Mouse (Mus musculus) hindbrain, embryonic 16.5 days (tissue): ENCODE measurements around the gene Ppp2r5e. TPM values are rescaled to one million over a fixed set of nuclear protein-coding genes. Genes with fewer than 3 reads are reported as not detected.

Source experiments
- ATAC-seq: fragments of 200-750 bp; cut with Nextera tagmentation; 2 replicates; pipeline ENCODE4 v1.8.0; 2017; ENCODE audit warnings: moderate TSS enrichment, moderate library complexity
- H3K27ac ChIP-seq: fragments of 300-500 bp; sonication (generic); 2 replicates; pipeline ENCODE4 v1.5.1; 2014; ENCODE audit warnings: low read depth, mild to moderate bottlenecking, control low read depth, low read length, moderate library complexity
- H3K27me3 ChIP-seq: fragments of 300-500 bp; sonication (generic); replicated peaks from 2 replicates; pipeline ENCODE4 v1.6.1; 2014; ENCODE audit warnings: low read length; ENCODE audit not compliant: control insufficient read depth, insufficient read depth
- H3K36me3 ChIP-seq: fragments of 300-500 bp; sonication (generic); 2 replicates; pipeline ENCODE4 v1.6.1; 2014; ENCODE audit warnings: mild to moderate bottlenecking, low read length, moderate library complexity, mixed read lengths; ENCODE audit not compliant: control insufficient read depth, insufficient read depth
- H3K4me1 ChIP-seq: fragments of 300-500 bp; sonication (generic); 2 replicates; pipeline ENCODE4 v1.6.1; 2014; ENCODE audit warnings: low read depth, low read length; ENCODE audit not compliant: control insufficient read depth, insufficient read depth
- H3K4me2 ChIP-seq: fragments of 300-500 bp; sonication (generic); 2 replicates; pipeline ENCODE4 v1.6.1; 2014; ENCODE audit warnings: mild to moderate bottlenecking, low read length, control low read depth, moderate library complexity
- H3K4me3 ChIP-seq: fragments of 300-500 bp; sonication (generic); 2 replicates; pipeline ENCODE4 v1.5.1; 2014; ENCODE audit warnings: mild to moderate bottlenecking, low read length, control low read depth, moderate library complexity
- H3K9ac ChIP-seq: fragments of 300-500 bp; sonication (generic); 2 replicates; pipeline ENCODE4 v1.6.1; 2014; ENCODE audit warnings: low read depth, mild to moderate bottlenecking, control low read depth, low read length, moderate library complexity
- H3K9me3 ChIP-seq: fragments of 300-500 bp; sonication (generic); 2 replicates; pipeline ENCODE4 v1.6.1; 2014; ENCODE audit warnings: mild to moderate bottlenecking, low read length, moderate library complexity; ENCODE audit not compliant: control insufficient read depth
- WGBS: fragments of 180-500 bp; shearing (Covaris S2); extraction: QIAGEN DNeasy Blood & Tissue Kit; methylation state at CpG from one replicate; pipeline ENCODE4 v1.1.7; 2014; 5-methylcytosine and 5-hydroxymethylcytosine counted together
- polyA plus RNA-seq: library from polyadenylated mRNA; unstranded; fragments of >200 nt; fragmentation: Nextera tagmentation; extraction: Ambion mirVana; gene quantifications from 2 replicates; pipeline ENCODE4 v1.2.1, GENCODE M21; 2015

Ppp2r5e gene
- polyA plus RNA-seq, 1 experiment from 2014 or later, result 14.5 TPM

GRCm38 (mm10) chr12:75536566-75536965 lies 59.5 kb downstream of the Ppp2r5e start:
- peak; percentile 49 for ATAC-seq
- 64% methylated on average over 7 of the region's 7 CpGs for WGBS
- H3K9me3 ChIP-seq, result no peaks in the 10 kb centered on the region

GRCm38 (mm10) chr12:75533145-75533544 lies 62.9 kb downstream of the Ppp2r5e start:
- Histone ChIP-seq H3K4me2 (no peak overlapping the region), H3K9me3 (no peaks in the 10 kb centered on the region), H3K36me3 (no peaks in the 10 kb centered on the region), H3K27me3 (no peaks in the 10 kb centered on the region), H3K9ac (no peak overlapping the region), H3K27ac (no peak overlapping the region), H3K4me3 (no peak overlapping the region), H3K4me1 (peaks cover 8% of the 10 kb centered on the region)
- no peak for ATAC-seq

More at GRCm38 (mm10) chr12:75536566-75536965, 59.5 kb downstream of the Ppp2r5e start:
- Histone ChIP-seq H3K9ac (no peak overlapping the region), H3K27me3 (no peaks in the 10 kb centered on the region), H3K4me1 (peaks cover 4% of the 10 kb centered on the region), H3K4me2 (no peak overlapping the region), H3K27ac (no peak overlapping the region), H3K36me3 (no peaks in the 10 kb centered on the region), H3K4me3 (no peak overlapping the region)

DNA sequence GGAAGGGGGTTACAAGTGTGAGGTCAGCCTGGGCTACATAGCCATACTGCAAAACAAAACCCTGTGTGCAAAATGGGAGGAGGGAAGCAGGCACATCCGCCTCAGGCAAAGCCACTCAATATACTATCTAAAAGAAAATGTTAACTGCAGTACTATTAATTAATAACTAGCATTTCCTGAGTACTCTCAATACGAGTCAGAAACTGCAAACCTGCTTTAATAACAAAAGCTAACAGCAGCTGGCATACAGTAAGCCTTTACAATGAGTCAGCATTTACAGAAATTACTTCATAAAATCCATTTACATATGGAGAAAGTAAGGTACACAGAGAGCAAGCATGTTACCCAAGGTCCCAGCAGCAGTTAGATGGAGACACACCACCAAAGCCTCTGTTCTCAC lies 64.2 kb downstream of the Ppp2r5e start:
- no peaks in the 10 kb centered on the region for H3K36me3 ChIP-seq
- no peak overlapping the region for H3K27ac ChIP-seq
- peaks cover 4% of the 10 kb centered on the region; the same call in 1 of the 2 replicates for H3K4me1 ChIP-seq
- no peak overlapping the region for H3K4me3 ChIP-seq
- ATAC-seq, result no peak
- WGBS, result 73% methylated on average over 2 of the region's 2 CpGs
- H3K9me3 ChIP-seq, result no peaks in the 10 kb centered on the region
- no peak overlapping the region for H3K9ac ChIP-seq
- H3K4me2 ChIP-seq, result no peak overlapping the region
- H3K27me3 ChIP-seq, result no peaks in the 10 kb centered on the region

DNA sequence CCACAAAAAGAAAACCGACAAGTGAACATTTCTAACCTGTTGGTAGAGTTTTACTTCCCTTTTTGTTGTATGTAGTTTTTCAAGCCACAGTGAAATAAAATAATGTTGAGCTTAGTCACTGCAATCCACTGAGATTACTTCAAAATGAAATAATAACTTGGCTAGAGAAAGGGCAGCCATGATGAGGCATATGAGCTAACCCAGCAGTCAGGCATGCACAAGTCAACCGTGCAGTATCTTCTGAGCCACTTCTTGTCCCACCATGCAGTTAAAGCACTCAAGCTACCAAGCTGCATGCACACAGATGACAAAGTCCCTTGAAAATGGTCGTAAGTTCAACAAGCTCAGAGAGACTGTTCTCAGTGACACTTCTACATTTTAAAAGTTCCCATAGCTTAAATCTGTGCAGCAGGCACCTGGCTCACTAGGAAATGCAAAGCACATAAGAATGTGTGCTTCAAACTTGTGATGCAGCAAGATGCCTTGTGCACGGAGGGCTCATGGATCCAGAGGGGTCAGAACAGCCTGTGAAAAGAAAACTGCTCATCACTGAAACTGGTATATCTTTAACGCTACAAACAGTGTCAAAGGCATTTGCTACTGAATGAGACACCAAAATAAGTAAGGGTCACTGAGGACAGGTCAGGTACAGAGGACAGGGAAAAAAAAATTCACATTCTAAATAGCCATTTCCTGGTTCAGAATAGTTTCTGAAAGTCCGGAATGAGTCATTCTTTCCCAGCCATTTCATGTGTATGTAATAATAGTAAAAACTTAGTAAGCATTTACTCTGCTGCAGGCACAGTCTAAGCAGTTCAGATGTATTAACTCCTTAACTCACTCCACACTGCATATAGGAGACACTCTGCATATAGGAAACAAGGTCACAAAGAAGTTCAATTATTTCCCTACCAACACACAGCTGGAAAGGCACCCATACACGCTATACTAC lies 66.9 kb downstream of the Ppp2r5e start:
- Histone ChIP-seq H3K9ac (no peak overlapping the region), H3K36me3 (no peaks in the 10 kb centered on the region), H3K9me3 (no peaks in the 10 kb centered on the region), H3K4me1 (peaks cover 4% of the 10 kb centered on the region; the same call in 1 of the 2 replicates), H3K27ac (no peak overlapping the region), H3K4me3 (no peak overlapping the region), H3K4me2 (no peak overlapping the region), H3K27me3 (no peaks in the 10 kb centered on the region)
- ATAC-seq, result no peak
- 83% methylated on average over 7 of the region's 7 CpGs for WGBS

GRCm38 (mm10) chr12:75528300-75528699 lies 67.7 kb downstream of the Ppp2r5e start:
- no peak overlapping the region for H3K4me2 ChIP-seq
- H3K9me3 ChIP-seq, result no peaks in the 10 kb centered on the region
- 76% methylated on average over 1 of the region's 1 CpGs for WGBS
- no peak overlapping the region for H3K9ac ChIP-seq
- peaks cover 4% of the 10 kb centered on the region; the same call in 1 of the 2 replicates for H3K4me1 ChIP-seq
- ATAC-seq, result no peak
- H3K27me3 ChIP-seq, result no peaks in the 10 kb centered on the region
- H3K27ac ChIP-seq, result no peak overlapping the region
- no peak overlapping the region for H3K4me3 ChIP-seq
- no peaks in the 10 kb centered on the region for H3K36me3 ChIP-seq

- no peak overlapping the region for H3K27ac ChIP-seq
- no peak for ATAC-seq
Observed at GRCm38 (mm10) chr12:75524199-75524598, 71.8 kb downstream of the Ppp2r5e start.

DNA sequence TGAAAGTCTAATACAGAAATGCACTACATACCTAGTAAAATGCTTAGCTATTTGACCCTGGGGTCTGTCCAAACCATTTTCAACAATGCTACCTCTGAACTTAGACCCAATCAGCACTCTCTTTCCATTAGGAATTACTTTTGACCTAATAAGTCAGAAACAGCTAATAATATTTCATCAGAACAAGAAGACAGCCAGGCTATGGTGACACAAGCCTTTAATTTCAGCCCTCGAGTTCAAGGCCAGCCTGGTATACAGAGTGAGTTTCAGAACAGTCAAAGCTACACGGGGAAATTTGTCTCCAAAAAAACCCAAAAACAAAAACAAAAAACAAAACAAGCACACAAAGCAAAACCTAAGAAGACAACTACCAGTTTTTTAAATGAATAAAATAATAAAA lies 73.1 kb downstream of the Ppp2r5e start:
- ATAC-seq, result no peak
- 85% methylated on average over 2 of the region's 2 CpGs for WGBS
- H3K4me2 ChIP-seq, result no peak overlapping the region

More at GRCm38 (mm10) chr12:75524199-75524598, 71.8 kb downstream of the Ppp2r5e start:
- Histone ChIP-seq H3K27me3 (no peaks in the 10 kb centered on the region), H3K4me2 (no peak overlapping the region), H3K9me3 (no peaks in the 10 kb centered on the region), H3K36me3 (no peaks in the 10 kb centered on the region), H3K4me1 (peaks cover 5% of the 10 kb centered on the region), H3K9ac (no peak overlapping the region), H3K4me3 (no peak overlapping the region)
- 86% methylated on average over 3 of the region's 3 CpGs for WGBS

GRCm38 (mm10) chr12:75522360-75522759 lies 73.7 kb downstream of the Ppp2r5e start:
- no peak for ATAC-seq
- H3K27me3 ChIP-seq, result no peaks in the 10 kb centered on the region
- no peak overlapping the region for H3K4me2 ChIP-seq
- H3K4me3 ChIP-seq, result no peak overlapping the region
- WGBS, result 98% methylated on average over 2 of the region's 2 CpGs
- no peaks in the 10 kb centered on the region for H3K36me3 ChIP-seq
- no peak overlapping the region for H3K9ac ChIP-seq
- H3K4me1 ChIP-seq, result peaks cover 5% of the 10 kb centered on the region
- no peaks in the 10 kb centered on the region for H3K9me3 ChIP-seq
- H3K27ac ChIP-seq, result no peak overlapping the region

More for the DNA sequence above, 73.1 kb downstream of the Ppp2r5e start:
- Histone ChIP-seq H3K27ac (no peak overlapping the region), H3K4me1 (peaks cover 5% of the 10 kb centered on the region), H3K9me3 (no peaks in the 10 kb centered on the region), H3K4me3 (no peak overlapping the region), H3K9ac (no peak overlapping the region), H3K36me3 (no peaks in the 10 kb centered on the region), H3K27me3 (no peaks in the 10 kb centered on the region)

DNA sequence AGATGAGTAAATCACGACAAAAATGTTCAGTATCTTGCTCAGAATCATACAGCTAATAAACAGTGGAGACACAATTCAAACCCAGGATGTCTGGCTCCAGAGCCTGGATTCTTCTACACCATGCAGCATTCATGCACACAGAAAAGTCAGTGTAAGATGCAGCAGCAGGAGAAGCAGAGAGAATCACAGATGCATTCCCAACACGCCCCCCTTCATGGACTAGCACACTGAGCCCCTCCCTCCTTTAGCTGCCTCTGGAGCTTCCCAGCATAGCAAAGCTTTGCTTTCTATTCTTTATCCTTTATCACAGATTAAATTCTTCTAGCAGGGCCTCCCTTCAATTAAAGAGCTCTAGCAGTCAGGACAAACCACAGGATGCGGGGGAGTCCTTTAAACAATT lies 75.7 kb downstream of the Ppp2r5e start:
- Histone ChIP-seq H3K4me3 (no peak overlapping the region), H3K9ac (no peak overlapping the region), H3K27me3 (no peaks in the 10 kb centered on the region), H3K36me3 (no peaks in the 10 kb centered on the region), H3K4me2 (no peak overlapping the region), H3K27ac (no peak overlapping the region), H3K4me1 (peaks cover 5% of the 10 kb centered on the region), H3K9me3 (no peaks in the 10 kb centered on the region)
- WGBS, result 64% methylated on average over 3 of the region's 3 CpGs
- peak; percentile 48; the same call in 1 of the 2 replicates for ATAC-seq
